In genomic region chr13:54504611-54505260, GRCm38 (mm10) we compare ENCODE assay signal across 8 mouse cellular contexts. TPM values are rescaled to one million over a fixed set of nuclear protein-coding genes. Genes with fewer than 3 reads are reported as not detected.
A peak's percentile ranks its signal among the peaks of the same experiment; 100 is the strongest.
DNase-seq lines count a peak whose midpoint lies in the region; ATAC-seq lines count a peak whose summit lies in the region.

No protein-coding gene starts in this region.

- no peak for ATAC-seq in hindbrain, embryonic 12.5 days (ENCODE audit: low FRiP score)

- WGBS in hindbrain, embryonic 12.5 days = 42% methylated on average over 7 of the region's 7 CpGs

- H3K9ac ChIP-seq in hindbrain, embryonic 12.5 days = peak overlapping the region; percentile 84

- peaks cover 11% of the 10 kb centered on the region for H3K4me1 ChIP-seq in hindbrain, embryonic 12.5 days

- DNase-seq in kidney, adult 11 months = peak; percentile 12
- no peak for DNase-seq in kidney, adult 18-20 months
- peak; percentile 10 for DNase-seq in T-cell, adult 2 months (ENCODE audit: low spot score)
- peak; percentile 3 for DNase-seq in mesoderm, embryonic 11.5 days (ENCODE audit: low read depth, low spot score)
- no peak for DNase-seq in frontal cortex, postnatal 10 days (ENCODE audit: low spot score in 2 of 2)
- DNase-seq in left cerebral cortex, adult 18-20 months (ENCODE audit: low spot score in 2 of 2) = no peak
- DNase-seq in ovary, postnatal 14 days (ENCODE audit: low spot score) = no peak

- peak overlapping the region; percentile 59 for H3K4me3 ChIP-seq in hindbrain, embryonic 12.5 days

- peak overlapping the region; percentile 70; the same call in 1 of the 2 replicates for H3K27ac ChIP-seq in hindbrain, embryonic 12.5 days

- peak overlapping the region; percentile 60 for H3K4me2 ChIP-seq in hindbrain, embryonic 12.5 days (replicated peaks)

- no peaks in the 10 kb centered on the region for H3K36me3 ChIP-seq in hindbrain, embryonic 12.5 days

- peaks cover 3% of the 10 kb centered on the region; the same call in 1 of the 2 replicates for H3K27me3 ChIP-seq in hindbrain, embryonic 12.5 days

- no peaks in the 10 kb centered on the region for H3K9me3 ChIP-seq in hindbrain, embryonic 12.5 days (replicated peaks)

RNA-seq across cellular contexts. Expression of gene Simc1, which starts 1.2 kb away (rescaled TPM):
- polyA plus RNA-seq in hindbrain, embryonic 12.5 days (2016; fragmentation: Nextera tagmentation; extraction: Ambion mirVana) = 18.4 and 19.6 TPM in 2 replicates
- 10 to 100 TPM; 15.5 to 16.9 TPM for total RNA-seq in left cerebral cortex, adult 18-20 months (2021)

RNA-seq across cellular contexts. Expression of gene Thoc3, which starts 36.1 kb away (rescaled TPM):
- polyA plus RNA-seq in hindbrain, embryonic 12.5 days (2016; fragmentation: Nextera tagmentation; extraction: Ambion mirVana) = 123 and 128 TPM in 2 replicates
- 10 to 100 TPM; 32.1 to 33.1 TPM for total RNA-seq in left cerebral cortex, adult 18-20 months (2021)

Comparison
In these comparisons a context has a peak if more than half of its experiments do, and no peak if none do; other contexts are left out.
1. DNase-seq: peak in kidney, adult 11 months (single experiment), T-cell, adult 2 months (single experiment) and mesoderm, embryonic 11.5 days (single experiment); none in kidney, adult 18-20 months (single experiment), frontal cortex, postnatal 10 days (0 of 2), left cerebral cortex, adult 18-20 months (0 of 2) and ovary, postnatal 14 days (single experiment).